Mouse (Mus musculus): ENCODE results near the gene Mms22l. TPM values are rescaled to one million over a fixed set of nuclear protein-coding genes. Genes with fewer than 3 reads are reported as not detected.

Gene Mms22l
- polyA plus RNA-seq, 1 experiment from 2014 or later, result 14.7 TPM

- no peaks in the 10 kb centered on the region for H3K4me1 ChIP-seq (replicated peaks; ENCODE audit: insufficient read depth, low read length)
- ATAC-seq (replicated peaks; ENCODE audit: low FRiP score, low read depth) (0 out of 2 replicates have a peak, but pooled peaks have one; percentile 13), DNase-seq (ENCODE audit: low spot score) (peak; percentile 25)
- 38% methylated on average over 5 of the region's 5 CpGs for WGBS
- H3K9ac ChIP-seq (ENCODE audit: low read depth, low read length), result no peak overlapping the region
- H3K4me3 ChIP-seq (replicated peaks; ENCODE audit: low read depth, low read length), result no peak overlapping the region
- peak; percentile 60; the same call in 1 of the 2 replicates for TF ChIP-seq CTCF (IDR thresholded peaks at IDR 0.05; ENCODE audit: low read depth)
- no peaks in the 10 kb centered on the region for H3K27me3 ChIP-seq (ENCODE audit: insufficient read depth, low read length)
- H3K27ac ChIP-seq, result no peak overlapping the region
- no peak overlapping the region for H3K4me2 ChIP-seq (ENCODE audit: low read length)
- no peaks in the 10 kb centered on the region for H3K9me3 ChIP-seq (replicated peaks; ENCODE audit: low read length)
- no peaks in the 10 kb centered on the region for H3K36me3 ChIP-seq (ENCODE audit: insufficient read depth, low read length)
These were observed 48.5 kb downstream of the Mms22l start for GRCm38 (mm10) chr4:24544677-24545151.

- Histone ChIP-seq H3K4me2 (ENCODE audit: low read length) (no peak overlapping the region), H3K4me3 (replicated peaks; ENCODE audit: low read depth, low read length) (no peak overlapping the region), H3K9me3 (replicated peaks; ENCODE audit: low read length) (no peaks in the 10 kb centered on the region), H3K9ac (ENCODE audit: low read depth, low read length) (no peak overlapping the region), H3K4me1 (replicated peaks; ENCODE audit: insufficient read depth, low read length) (no peaks in the 10 kb centered on the region), H3K36me3 (ENCODE audit: insufficient read depth, low read length) (no peaks in the 10 kb centered on the region), H3K27ac (no peak overlapping the region), H3K27me3 (ENCODE audit: insufficient read depth, low read length) (no peaks in the 10 kb centered on the region)
- 45% methylated on average over 6 of the region's 6 CpGs for WGBS
- TF ChIP-seq CTCF (IDR thresholded peaks at IDR 0.05; ENCODE audit: low read depth), result no peak
- DNase-seq (ENCODE audit: low spot score) (peak; percentile 4), ATAC-seq (replicated peaks; ENCODE audit: low FRiP score, low read depth) (no peak)
These were observed 60.0 kb downstream of the Mms22l start for GRCm38 (mm10) chr4:24556116-24556820.

GRCm38 (mm10) chr4:24557149-24557548, 60.9 kb downstream of the Mms22l start:
- H3K36me3 ChIP-seq (ENCODE audit: insufficient read depth, low read length), result no peaks in the 10 kb centered on the region
- no peaks in the 10 kb centered on the region for H3K9me3 ChIP-seq (replicated peaks; ENCODE audit: low read length)
- no peak overlapping the region for H3K4me3 ChIP-seq (replicated peaks; ENCODE audit: low read depth, low read length)
- H3K27ac ChIP-seq, result no peak overlapping the region
- no peak overlapping the region for H3K9ac ChIP-seq (ENCODE audit: low read depth, low read length)
- no peak for ATAC-seq (replicated peaks; ENCODE audit: low FRiP score, low read depth)
- WGBS, result 84% methylated on average over 4 of the region's 4 CpGs
- H3K4me1 ChIP-seq (replicated peaks; ENCODE audit: insufficient read depth, low read length), result no peaks in the 10 kb centered on the region
- no peak overlapping the region for H3K4me2 ChIP-seq (ENCODE audit: low read length)
- DNase-seq (ENCODE audit: low spot score), result no peak
- no peaks in the 10 kb centered on the region for H3K27me3 ChIP-seq (ENCODE audit: insufficient read depth, low read length)
- TF ChIP-seq CTCF (IDR thresholded peaks at IDR 0.05; ENCODE audit: low read depth), result no peak

GRCm38 (mm10) chr4:24568026-24568425, 71.8 kb downstream of the Mms22l start:
- Histone ChIP-seq H3K9me3 (replicated peaks; ENCODE audit: low read length) (no peaks in the 10 kb centered on the region), H3K36me3 (ENCODE audit: insufficient read depth, low read length) (no peaks in the 10 kb centered on the region), H3K4me2 (ENCODE audit: low read length) (no peak overlapping the region), H3K4me3 (replicated peaks; ENCODE audit: low read depth, low read length) (no peak overlapping the region), H3K4me1 (replicated peaks; ENCODE audit: insufficient read depth, low read length) (no peaks in the 10 kb centered on the region), H3K27me3 (ENCODE audit: insufficient read depth, low read length) (no peaks in the 10 kb centered on the region), H3K9ac (ENCODE audit: low read depth, low read length) (no peak overlapping the region), H3K27ac (no peak overlapping the region)
- DNase-seq (ENCODE audit: low spot score) (no peak), ATAC-seq (replicated peaks; ENCODE audit: low FRiP score, low read depth) (no peak)
- WGBS, result 66% methylated on average over 6 of the region's 6 CpGs
- no peak for TF ChIP-seq CTCF (IDR thresholded peaks at IDR 0.05; ENCODE audit: low read depth)

- DNase-seq (ENCODE audit: low spot score) (no peak), ATAC-seq (replicated peaks; ENCODE audit: low FRiP score, low read depth) (no peak)
- WGBS, result 74% methylated on average over 7 of the region's 7 CpGs
- Histone ChIP-seq H3K4me1 (replicated peaks; ENCODE audit: insufficient read depth, low read length) (no peaks in the 10 kb centered on the region), H3K27ac (no peak overlapping the region), H3K27me3 (ENCODE audit: insufficient read depth, low read length) (no peaks in the 10 kb centered on the region), H3K36me3 (ENCODE audit: insufficient read depth, low read length) (no peaks in the 10 kb centered on the region), H3K9ac (ENCODE audit: low read depth, low read length) (no peak overlapping the region), H3K4me3 (replicated peaks; ENCODE audit: low read depth, low read length) (no peak overlapping the region), H3K9me3 (replicated peaks; ENCODE audit: low read length) (no peaks in the 10 kb centered on the region), H3K4me2 (ENCODE audit: low read length) (no peak overlapping the region)
- no peak for TF ChIP-seq CTCF (IDR thresholded peaks at IDR 0.05; ENCODE audit: low read depth)
These were observed 72.8 kb downstream of the Mms22l start for GRCm38 (mm10) chr4:24568989-24569556.

- Histone ChIP-seq H3K9me3 (replicated peaks; ENCODE audit: low read length) (no peaks in the 10 kb centered on the region), H3K27me3 (ENCODE audit: insufficient read depth, low read length) (no peaks in the 10 kb centered on the region), H3K4me1 (replicated peaks; ENCODE audit: insufficient read depth, low read length) (no peaks in the 10 kb centered on the region), H3K9ac (ENCODE audit: low read depth, low read length) (no peak overlapping the region), H3K27ac (no peak overlapping the region), H3K4me3 (replicated peaks; ENCODE audit: low read depth, low read length) (no peak overlapping the region), H3K36me3 (ENCODE audit: insufficient read depth, low read length) (no peaks in the 10 kb centered on the region), H3K4me2 (ENCODE audit: low read length) (no peak overlapping the region)
- ATAC-seq (replicated peaks; ENCODE audit: low FRiP score, low read depth) (peak; percentile 66; the same call in 1 of the 2 replicates), DNase-seq (ENCODE audit: low spot score) (peak; percentile 79)
- TF ChIP-seq CTCF (IDR thresholded peaks at IDR 0.05; ENCODE audit: low read depth), result peak; percentile 95
- WGBS, result 22% methylated on average over 6 of the region's 6 CpGs
These were observed 78.0 kb downstream of the Mms22l start for GRCm38 (mm10) chr4:24574276-24574675.
